Mouse (Mus musculus) limb, embryonic 14.5 days (tissue): ENCODE data around the gene Fem1b. TPM values are rescaled to one million over a fixed set of nuclear protein-coding genes. Genes with fewer than 3 reads are reported as not detected.
A peak's percentile ranks its signal among the peaks of the same experiment; 100 is the strongest.

Experiments used
- ATAC-seq: fragments of 200-750 bp; cut with Nextera tagmentation; 2 replicates; pipeline ENCODE4 v1.8.0; 2017; ENCODE audit warnings: low read depth, moderate number of reproducible peaks, moderate TSS enrichment; ENCODE audit not compliant: low FRiP score
- DNase-seq: peaks from one replicate; pipeline ENCODE4 v3.0.0-alpha.2; 2015; ENCODE audit warnings: low spot score
- H3K27ac ChIP-seq: fragments of 300-500 bp; sonication (generic); replicated peaks from 2 replicates; pipeline ENCODE4 v1.5.1; 2014; ENCODE audit warnings: low read depth, mild to moderate bottlenecking, low read length, moderate library complexity, mixed read lengths
- H3K27me3 ChIP-seq: fragments of 300-500 bp; sonication (generic); 2 replicates; pipeline ENCODE4 v1.6.1; 2014; ENCODE audit warnings: low read length, mixed read lengths; ENCODE audit not compliant: control insufficient read depth, insufficient read depth
- H3K36me3 ChIP-seq: fragments of 300-500 bp; sonication (generic); 2 replicates; pipeline ENCODE4 v1.6.1; 2014; ENCODE audit warnings: mild to moderate bottlenecking, low read length, moderate library complexity, mixed read lengths; ENCODE audit not compliant: control insufficient read depth, insufficient read depth
- H3K4me1 ChIP-seq: fragments of 300-500 bp; sonication (generic); 2 replicates; pipeline ENCODE4 v1.6.1; 2014; ENCODE audit warnings: antibody characterized with exemption, low read length, mixed read lengths; ENCODE audit not compliant: control insufficient read depth, insufficient read depth
- H3K4me2 ChIP-seq: fragments of 300-500 bp; sonication (generic); replicated peaks from 2 replicates; pipeline ENCODE4 v1.6.1; 2014; ENCODE audit warnings: low read depth, mild to moderate bottlenecking, low read length, moderate library complexity; ENCODE audit not compliant: severe bottlenecking
- H3K4me3 ChIP-seq: fragments of 300-500 bp; sonication (generic); replicated peaks from 2 replicates; pipeline ENCODE4 v1.5.1; 2014; ENCODE audit warnings: low read length
- H3K9ac ChIP-seq: fragments of 300-500 bp; sonication (generic); 2 replicates; pipeline ENCODE4 v1.6.1; 2014; ENCODE audit warnings: mild to moderate bottlenecking, low read depth, low read length, moderate library complexity; ENCODE audit not compliant: severe bottlenecking
- H3K9me3 ChIP-seq: fragments of 300-500 bp; sonication (generic); 2 replicates; pipeline ENCODE4 v1.6.1; 2016; ENCODE audit warnings: low read length; ENCODE audit not compliant: control insufficient read depth
- POLR2A ChIP-seq: fragments of 200-500 bp; IDR thresholded peaks from 2 replicates; pipeline ENCODE4 v1.8.0; 2012; ENCODE audit warnings: inconsistent platforms, mild to moderate bottlenecking, moderate library complexity, borderline replicate concordance; ENCODE audit not compliant: insufficient read depth, insufficient read length; ENCODE audit errors: extremely low read depth
- WGBS: fragments of 180-500 bp; shearing (Covaris S2); extraction: QIAGEN DNeasy Blood & Tissue Kit; methylation state at CpG from one replicate; pipeline ENCODE4 v1.1.7; 2014; 5-methylcytosine and 5-hydroxymethylcytosine counted together
- polyA plus RNA-seq, 2 experiments: library from polyadenylated mRNA; depleted of rRNA in 1 of 2; stranded (reverse) in 1 of 2; unstranded in 1 of 2; fragments of >200 nt; fragmentation: Nextera tagmentation in 1 of 2; extraction: Ambion mirVana in 1 of 2; gene quantifications; 2 replicates each; pipeline versions ENCODE4 v1.2.1 to v1.2.3; 2012 to 2014

The Fem1b gene
- polyA plus RNA-seq, 2 experiments, result 20.7 to 31.4 TPM

DNA sequence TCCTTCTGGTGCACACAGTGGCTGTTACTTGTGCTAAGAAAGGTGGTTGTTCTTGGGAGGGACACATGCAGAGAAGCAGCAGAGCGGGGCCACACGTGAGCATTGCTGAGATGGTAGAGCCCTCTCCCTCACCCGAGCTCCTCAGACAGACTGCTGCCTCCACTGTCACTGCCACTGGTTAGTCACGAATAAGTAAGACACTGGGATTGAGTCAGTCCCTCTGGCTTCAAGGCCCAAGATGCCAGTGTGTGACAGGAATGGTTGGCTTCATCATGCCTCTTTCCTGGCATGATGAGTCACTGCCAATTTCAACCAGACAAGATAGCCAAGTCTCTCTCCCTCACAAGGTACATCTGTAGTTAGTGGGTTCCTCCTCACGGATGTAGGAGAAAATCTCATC lies 25.0 kb downstream of the Fem1b start:
- Histone ChIP-seq H3K4me2 (no peak overlapping the region), H3K9me3 (no peaks in the 10 kb centered on the region), H3K4me3 (no peak overlapping the region), H3K36me3 (no peaks in the 10 kb centered on the region), H3K4me1 (no peaks in the 10 kb centered on the region), H3K9ac (no peak overlapping the region), H3K27me3 (no peaks in the 10 kb centered on the region), H3K27ac (no peak overlapping the region)
- DNase-seq (no peak), ATAC-seq (no peak)
- WGBS, result 80% methylated on average over 5 of the region's 5 CpGs
- no peak for TF ChIP-seq POLR2A

DNA sequence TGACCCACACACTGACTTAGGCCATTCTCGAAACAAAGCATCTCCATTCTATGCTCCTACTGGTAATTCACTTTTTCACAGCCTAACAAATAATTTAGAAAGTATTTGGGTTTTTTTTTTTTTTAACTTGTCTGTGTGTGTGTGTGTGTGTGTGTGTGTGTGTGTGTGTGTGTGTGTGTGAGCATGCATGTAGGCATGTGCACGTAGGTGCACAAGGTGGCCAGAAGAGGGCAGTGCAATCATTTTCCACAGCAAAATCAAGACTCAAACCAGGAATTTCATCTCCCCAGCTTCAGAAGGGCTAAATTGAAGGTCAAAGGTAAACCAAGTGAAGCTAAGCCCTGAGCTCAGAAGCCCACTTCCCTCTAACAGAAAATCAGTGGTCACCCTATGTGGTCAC lies 27.5 kb downstream of the Fem1b start:
- Histone ChIP-seq H3K27me3 (no peaks in the 10 kb centered on the region), H3K9ac (no peak overlapping the region), H3K4me3 (no peak overlapping the region), H3K4me1 (no peaks in the 10 kb centered on the region), H3K36me3 (no peaks in the 10 kb centered on the region), H3K4me2 (no peak overlapping the region), H3K27ac (no peak overlapping the region), H3K9me3 (no peaks in the 10 kb centered on the region)
- TF ChIP-seq POLR2A, result no peak
- DNase-seq (no peak), ATAC-seq (no peak)
- WGBS, result 94% methylated on average over 2 of the region's 2 CpGs

DNA sequence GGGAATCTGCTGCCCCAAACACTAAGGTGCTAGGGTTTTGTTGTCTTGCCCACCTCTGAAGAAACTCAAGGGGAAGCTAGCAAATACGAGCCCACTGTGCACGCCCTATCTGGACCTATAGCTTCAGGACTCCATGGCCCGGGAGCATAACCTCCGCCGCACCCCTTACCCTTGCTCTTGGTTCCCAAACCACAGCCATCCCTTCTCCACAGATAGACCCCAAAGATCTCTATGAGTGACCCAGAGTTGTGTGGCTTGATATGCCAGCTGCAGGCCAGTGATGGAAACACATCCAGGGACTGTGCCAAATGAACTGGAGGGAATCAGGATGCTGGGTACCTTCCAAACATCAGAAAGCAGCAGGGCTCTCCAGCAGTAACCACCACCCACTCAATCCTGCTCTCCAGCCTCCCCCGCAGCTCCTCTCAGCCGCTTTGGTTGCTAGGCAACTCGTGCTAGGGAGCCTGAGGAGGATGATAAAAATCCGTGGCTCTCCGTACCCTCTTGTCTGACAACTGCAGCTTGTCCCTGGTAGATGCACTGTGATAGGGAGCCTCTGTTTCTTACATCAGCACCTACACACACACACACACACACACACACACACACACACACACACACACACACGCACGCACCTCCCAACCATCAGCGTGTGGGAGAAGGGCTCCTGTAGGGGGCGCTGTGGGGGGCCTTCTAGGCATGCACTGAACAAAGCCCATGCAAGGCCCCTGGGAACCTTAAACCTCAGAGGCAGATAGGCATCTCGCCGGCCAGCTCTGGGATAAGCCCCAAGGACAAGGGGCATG lies 28.6 kb downstream of the Fem1b start:
- Histone ChIP-seq H3K4me2 (no peak overlapping the region), H3K27ac (no peak overlapping the region), H3K9me3 (no peaks in the 10 kb centered on the region), H3K4me1 (no peaks in the 10 kb centered on the region), H3K27me3 (no peaks in the 10 kb centered on the region), H3K9ac (no peak overlapping the region), H3K4me3 (no peak overlapping the region), H3K36me3 (no peaks in the 10 kb centered on the region)
- DNase-seq (peak; percentile 31), ATAC-seq (no peak)
- TF ChIP-seq POLR2A, result no peak
- WGBS, result 47% methylated on average over 16 of the region's 16 CpGs

DNA sequence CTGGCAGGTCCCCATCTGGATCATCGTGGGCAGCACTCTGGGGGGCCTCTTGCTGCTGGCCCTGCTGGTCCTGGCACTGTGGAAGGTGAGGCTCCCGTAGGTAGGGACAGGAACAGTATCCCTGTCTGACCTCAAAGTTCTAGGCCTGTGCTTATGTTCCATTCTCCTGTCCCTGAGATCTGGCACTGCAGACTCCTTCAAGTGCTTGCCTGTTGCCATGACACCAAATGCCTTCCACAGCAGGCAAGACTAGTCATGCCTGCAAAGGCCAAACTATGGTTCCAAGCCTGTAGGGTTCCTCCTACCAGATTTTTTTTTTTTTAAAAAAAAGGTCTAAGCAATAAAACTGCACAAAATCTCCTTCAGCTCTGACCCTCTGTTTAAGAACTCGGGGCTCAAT lies 29.8 kb downstream of the Fem1b start:
- Histone ChIP-seq H3K4me1 (0 out of 2 replicates have a peak, but pooled peaks cover 3% of the 10 kb centered on the region), H3K27ac (no peak overlapping the region), H3K4me2 (no peak overlapping the region), H3K9ac (no peak overlapping the region), H3K4me3 (no peak overlapping the region), H3K9me3 (no peaks in the 10 kb centered on the region), H3K27me3 (no peaks in the 10 kb centered on the region), H3K36me3 (no peaks in the 10 kb centered on the region)
- ATAC-seq, result no peak
- no peak for TF ChIP-seq POLR2A
- peak; percentile 14 for DNase-seq
- 76% methylated on average over 3 of the region's 3 CpGs for WGBS

DNA sequence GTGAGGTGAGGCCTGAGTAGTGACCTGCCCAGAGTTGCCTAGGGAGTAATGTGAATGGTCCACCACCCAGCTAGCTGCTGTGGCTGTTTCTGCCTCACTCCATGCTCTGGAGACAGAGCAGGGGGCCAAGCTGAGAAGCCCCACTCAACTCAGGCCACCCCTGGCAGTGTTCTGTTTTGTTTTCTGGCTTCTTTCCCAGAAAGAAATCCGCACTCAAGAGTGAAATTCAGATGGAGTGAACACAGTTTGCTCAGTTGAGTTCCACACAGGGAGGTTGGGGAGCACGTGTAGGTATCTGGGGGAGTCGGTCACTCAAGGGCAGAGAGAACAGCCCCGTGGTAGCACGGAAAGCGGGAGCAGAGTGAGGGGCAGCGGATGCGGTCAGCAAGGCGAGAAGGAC lies 33.0 kb downstream of the Fem1b start:
- no peak overlapping the region for H3K9ac ChIP-seq
- H3K27ac ChIP-seq, result no peak overlapping the region
- DNase-seq, result no peak
- 81% methylated on average over 9 of the region's 9 CpGs for WGBS
- H3K4me1 ChIP-seq, result 0 out of 2 replicates have a peak, but pooled peaks cover 3% of the 10 kb centered on the region
- no peak overlapping the region for H3K4me3 ChIP-seq
- no peaks in the 10 kb centered on the region for H3K36me3 ChIP-seq
- no peak for ATAC-seq
- H3K27me3 ChIP-seq, result no peaks in the 10 kb centered on the region
- no peaks in the 10 kb centered on the region for H3K9me3 ChIP-seq
- H3K4me2 ChIP-seq, result no peak overlapping the region
- no peak for TF ChIP-seq POLR2A
